Mouse (Mus musculus) embryonic facial prominence, embryonic 10.5 days (tissue): ENCODE measurements around the gene Dpp4. TPM values are rescaled to one million over a fixed set of nuclear protein-coding genes. Genes with fewer than 3 reads are reported as not detected.
A peak's percentile ranks its signal among the peaks of the same experiment; 100 is the strongest.

Source experiments
- DNase-seq: peaks from one replicate; pipeline ENCODE4 v3.0.0-alpha.2; 2017; ENCODE audit warnings: low spot score
- H3K27ac ChIP-seq: fragments of 300-500 bp; sonication (generic); replicated peaks from 2 replicates; pipeline ENCODE4 v1.5.1; 2016; ENCODE audit warnings: mild to moderate bottlenecking
- H3K27me3 ChIP-seq: fragments of 300-500 bp; sonication (generic); replicated peaks from 2 replicates; pipeline ENCODE4 v1.6.1; 2016; ENCODE audit warnings: low read depth, mild to moderate bottlenecking; ENCODE audit not compliant: poor library complexity, severe bottlenecking
- H3K36me3 ChIP-seq: fragments of 300-500 bp; sonication (generic); replicated peaks from 2 replicates; pipeline ENCODE4 v1.6.1; 2016; ENCODE audit warnings: mild to moderate bottlenecking, moderate library complexity
- H3K4me1 ChIP-seq: fragments of 300-500 bp; sonication (generic); 2 replicates; pipeline ENCODE4 v1.6.1; 2016
- H3K4me3 ChIP-seq: fragments of 300-500 bp; sonication (generic); 2 replicates; pipeline ENCODE4 v1.5.1; 2016; ENCODE audit warnings: mild to moderate bottlenecking, moderate library complexity
- H3K9me3 ChIP-seq: fragments of 300-500 bp; sonication (generic); 2 replicates; pipeline ENCODE4 v1.6.1; 2016; ENCODE audit warnings: mild to moderate bottlenecking
- WGBS: fragments of 180-500 bp; shearing (Covaris S2); methylation state at CpG from one replicate; pipeline ENCODE4 v1.1.7; 2016; 5-methylcytosine and 5-hydroxymethylcytosine counted together
- polyA plus RNA-seq: library from polyadenylated mRNA; unstranded; fragments of >200 nt; fragmentation: Nextera tagmentation; extraction: Ambion mirVana; gene quantifications from 2 replicates; pipeline ENCODE4 v1.2.1, GENCODE M21; 2016

Gene Dpp4
- 0.25 and 0.54 TPM in 2 replicates for polyA plus RNA-seq

- Histone ChIP-seq H3K27ac (peak within 1 kb of the TSS; percentile 48), H3K4me3 (peak within 1 kb of the TSS; percentile 60), H3K9me3 (no peaks in the 10 kb centered on the region), H3K27me3 (peaks cover 41% of the 10 kb centered on the region), H3K36me3 (no peaks in the 10 kb centered on the region), H3K4me1 (peaks cover 21% of the 10 kb centered on the region)
- DNase-seq = no peak
- WGBS = 52% methylated on average over 13 of the region's 13 CpGs
Observed at GRCm38 (mm10) chr2:62412081-62412821, at the start of gene Dpp4. Gene Dpp4 (minus strand): TSS chr2:62412231.

DNA sequence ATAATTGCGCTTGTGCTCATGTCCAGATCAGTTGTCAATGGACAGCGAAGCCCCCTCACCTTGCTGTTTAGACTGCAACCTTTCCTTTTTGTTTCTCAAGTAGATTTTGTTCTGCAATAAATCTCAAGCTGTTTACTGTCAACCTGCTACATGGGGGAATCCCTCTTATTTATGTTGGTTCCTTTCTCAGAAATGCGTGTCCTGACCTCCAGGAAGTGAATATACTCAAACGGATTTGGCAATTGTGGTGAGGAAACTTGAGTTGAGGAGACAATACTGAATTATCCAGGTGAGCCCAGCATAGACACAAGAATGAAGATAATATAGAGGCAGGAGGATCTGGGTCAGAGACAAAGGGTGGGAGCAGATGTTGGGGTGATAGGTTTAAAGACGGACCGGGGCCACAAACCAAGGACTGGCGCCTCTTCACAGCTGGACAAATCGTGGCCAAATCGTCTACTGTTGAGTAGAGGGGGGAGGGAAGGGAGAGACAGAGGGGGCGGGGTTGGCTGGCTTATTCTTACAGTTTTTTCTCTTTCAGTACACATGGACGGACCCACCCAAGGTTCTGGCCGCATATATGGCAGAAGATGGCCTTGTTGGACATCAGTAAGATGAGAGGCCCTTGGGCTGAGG lies 48.9 kb upstream of the Dpp4 start:
- H3K9me3 ChIP-seq = no peaks in the 10 kb centered on the region
- no peak overlapping the region for H3K27ac ChIP-seq
- H3K27me3 ChIP-seq = no peaks in the 10 kb centered on the region
- no peaks in the 10 kb centered on the region for H3K4me1 ChIP-seq
- no peaks in the 10 kb centered on the region for H3K36me3 ChIP-seq
- no peak overlapping the region for H3K4me3 ChIP-seq
- WGBS = 88% methylated on average over 12 of the region's 12 CpGs
- no peak for DNase-seq

DNA sequence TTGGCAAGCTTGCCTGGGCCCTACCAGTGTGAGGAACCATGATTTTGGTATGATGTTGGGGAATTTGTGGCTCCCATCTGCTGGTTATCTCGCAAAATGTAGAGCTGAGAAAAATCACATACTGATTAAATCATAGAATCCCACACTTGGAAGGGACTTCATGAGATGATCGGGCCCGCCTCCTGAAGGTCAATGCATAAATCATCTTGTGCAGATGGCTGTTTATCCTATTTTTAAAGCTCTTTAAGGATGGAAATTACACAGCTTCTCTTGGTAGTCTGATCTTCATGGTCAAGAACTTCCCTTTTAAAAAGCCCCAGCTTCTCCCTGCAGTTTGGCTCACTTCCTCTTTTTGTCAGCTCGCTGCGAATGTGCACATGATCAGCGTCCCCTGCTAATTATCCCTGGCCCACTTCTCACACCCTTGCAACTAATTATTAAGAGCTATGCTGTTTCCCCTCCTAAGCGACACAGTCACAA lies 48.2 kb upstream of the Dpp4 start:
- H3K4me3 ChIP-seq = no peak overlapping the region
- H3K36me3 ChIP-seq = no peaks in the 10 kb centered on the region
- no peak for DNase-seq
- no peak overlapping the region for H3K27ac ChIP-seq
- H3K27me3 ChIP-seq = no peaks in the 10 kb centered on the region
- no peaks in the 10 kb centered on the region for H3K9me3 ChIP-seq
- no peaks in the 10 kb centered on the region for H3K4me1 ChIP-seq
- WGBS = 85% methylated on average over 7 of the region's 7 CpGs

DNA sequence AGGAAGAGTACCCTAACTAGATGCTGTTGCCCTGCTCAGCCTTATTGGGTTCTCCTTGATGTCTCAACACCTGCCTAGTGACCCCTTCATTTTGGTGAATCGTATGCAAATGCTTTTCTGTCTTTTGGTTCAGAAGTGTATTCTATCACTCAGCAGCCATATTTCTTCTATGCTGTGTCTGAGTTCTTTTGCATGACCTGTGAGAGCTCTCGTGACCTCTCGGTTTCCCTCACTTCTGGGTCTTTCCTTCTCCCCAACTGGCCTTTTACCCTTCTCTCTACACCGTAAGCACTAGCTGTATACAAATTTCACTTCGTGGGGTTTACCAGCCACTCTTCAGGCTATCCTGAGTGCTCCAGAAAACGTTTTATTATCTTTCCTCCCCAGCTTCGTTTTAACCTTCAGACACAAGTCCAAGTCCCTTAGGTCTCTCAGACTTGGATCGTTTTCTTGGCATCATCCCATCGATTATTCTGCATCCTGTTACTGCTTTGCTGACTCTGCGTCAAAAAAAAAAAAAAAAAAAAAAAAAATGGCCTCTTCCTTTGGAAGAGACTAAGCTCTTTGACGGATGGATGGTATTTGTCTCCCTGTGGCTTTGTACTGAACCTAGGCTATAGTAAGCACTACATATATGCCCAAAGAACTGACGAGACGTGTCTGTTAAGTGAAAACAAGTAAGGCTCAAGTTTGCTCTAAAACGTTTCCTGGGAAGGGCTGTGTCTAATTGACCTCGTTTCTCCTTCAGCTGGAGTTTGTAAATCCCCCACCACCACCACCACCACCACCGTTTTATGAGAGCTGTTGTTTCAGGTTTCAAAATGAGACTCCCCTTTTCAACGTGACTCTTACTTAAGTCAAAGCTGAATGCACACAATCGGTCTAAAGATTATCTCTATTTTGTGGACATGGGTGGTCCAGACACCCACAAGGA lies 47.5 kb upstream of the Dpp4 start:
- Histone ChIP-seq H3K4me3 (no peak overlapping the region), H3K36me3 (no peaks in the 10 kb centered on the region), H3K27me3 (no peaks in the 10 kb centered on the region), H3K27ac (no peak overlapping the region), H3K9me3 (no peaks in the 10 kb centered on the region), H3K4me1 (no peaks in the 10 kb centered on the region)
- WGBS = 74% methylated on average over 18 of the region's 18 CpGs
- DNase-seq = no peak

GRCm38 (mm10) chr2:62458070-62458469 lies 46.0 kb upstream of the Dpp4 start:
- Histone ChIP-seq H3K36me3 (no peaks in the 10 kb centered on the region), H3K9me3 (no peaks in the 10 kb centered on the region), H3K27me3 (no peaks in the 10 kb centered on the region), H3K4me3 (no peak overlapping the region), H3K27ac (no peak overlapping the region), H3K4me1 (no peaks in the 10 kb centered on the region)
- no peak for DNase-seq
- 51% methylated on average over 9 of the region's 9 CpGs for WGBS

DNA sequence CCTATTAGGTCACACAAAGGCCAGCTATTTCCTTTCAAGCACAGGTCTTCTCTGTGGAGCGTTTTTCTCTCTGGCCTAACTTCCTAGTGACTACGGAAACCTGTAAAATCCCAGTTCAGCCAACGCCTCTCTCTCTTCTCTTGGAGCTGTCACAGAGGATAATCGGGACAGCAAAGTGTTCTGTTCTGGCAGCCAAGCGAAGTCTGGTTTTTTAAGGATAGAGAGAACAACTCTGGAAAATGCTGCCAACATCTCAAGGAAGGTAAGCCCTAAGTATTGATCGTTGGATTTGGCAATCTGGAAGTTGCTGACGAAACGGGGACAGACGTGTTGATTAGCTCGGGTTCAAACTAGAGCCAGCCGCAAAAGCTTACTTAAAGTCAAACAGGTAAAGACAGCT lies 43.0 kb upstream of the Dpp4 start:
- H3K36me3 ChIP-seq = no peaks in the 10 kb centered on the region
- H3K9me3 ChIP-seq = no peaks in the 10 kb centered on the region
- no peaks in the 10 kb centered on the region for H3K4me1 ChIP-seq
- H3K27ac ChIP-seq = no peak overlapping the region
- no peak for DNase-seq
- 89% methylated on average over 11 of the region's 11 CpGs for WGBS
- H3K27me3 ChIP-seq = no peaks in the 10 kb centered on the region
- H3K4me3 ChIP-seq = no peak overlapping the region

DNA sequence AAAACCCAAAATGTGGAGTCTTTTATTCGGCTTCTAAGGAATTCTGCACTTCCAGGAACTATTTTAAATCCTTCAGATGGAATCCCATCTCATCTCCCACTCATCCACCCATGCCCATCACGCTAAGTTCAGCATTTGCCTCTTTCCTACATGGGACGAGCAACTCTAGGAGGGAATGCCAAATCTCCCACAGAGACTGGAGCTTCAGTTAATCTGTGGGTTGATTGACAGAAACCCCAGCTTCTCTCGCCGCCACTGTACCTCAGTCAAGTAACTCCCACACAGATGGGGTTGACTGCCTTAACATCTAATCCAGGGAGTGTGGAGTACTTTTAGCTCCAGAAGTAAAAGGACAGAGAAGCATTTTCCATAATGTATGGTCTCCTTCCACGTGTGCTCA lies 42.0 kb upstream of the Dpp4 start:
- no peak for DNase-seq
- H3K4me3 ChIP-seq = no peak overlapping the region
- H3K36me3 ChIP-seq = no peaks in the 10 kb centered on the region
- H3K27me3 ChIP-seq = no peaks in the 10 kb centered on the region
- no peaks in the 10 kb centered on the region for H3K9me3 ChIP-seq
- H3K4me1 ChIP-seq = no peaks in the 10 kb centered on the region
- no peak overlapping the region for H3K27ac ChIP-seq
- 80% methylated on average over 6 of the region's 6 CpGs for WGBS

GRCm38 (mm10) chr2:62450364-62450763 lies 38.3 kb upstream of the Dpp4 start:
- Histone ChIP-seq H3K4me3 (no peak overlapping the region), H3K36me3 (no peaks in the 10 kb centered on the region), H3K4me1 (no peaks in the 10 kb centered on the region), H3K27ac (no peak overlapping the region), H3K27me3 (no peaks in the 10 kb centered on the region), H3K9me3 (no peaks in the 10 kb centered on the region)
- DNase-seq = no peak
- WGBS = 89% methylated on average over 6 of the region's 6 CpGs

DNA sequence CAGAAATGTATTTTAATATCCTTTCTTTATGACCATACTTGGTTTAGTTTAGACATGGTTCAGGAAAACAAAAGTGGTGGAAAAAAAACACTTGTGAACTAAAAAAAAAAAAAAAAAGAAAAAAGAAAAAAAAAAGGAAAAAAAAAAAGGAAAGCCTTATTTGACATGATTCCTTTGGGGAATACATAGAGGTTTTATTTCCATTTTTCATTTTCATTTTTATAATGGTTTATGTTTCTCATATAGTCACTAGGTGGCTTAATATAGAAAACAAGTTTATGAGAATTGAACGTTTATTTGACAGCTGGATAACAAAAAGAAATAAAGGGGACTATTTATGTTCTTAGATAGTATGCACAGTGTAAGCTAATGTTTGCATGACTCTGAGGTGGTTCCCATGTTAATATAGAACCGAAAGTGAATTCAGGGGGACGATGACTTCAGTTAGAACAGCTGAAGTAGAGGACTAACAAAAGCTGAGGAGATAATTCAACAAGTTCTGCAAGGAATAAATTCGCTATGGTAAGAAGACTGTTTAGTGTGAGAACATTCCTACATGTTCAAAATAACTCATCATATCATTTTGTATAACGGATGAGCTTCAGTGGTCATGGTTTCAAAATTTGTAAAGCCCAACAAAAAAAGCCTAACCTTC lies 37.8 kb upstream of the Dpp4 start:
- no peak overlapping the region for H3K4me3 ChIP-seq
- H3K9me3 ChIP-seq = no peaks in the 10 kb centered on the region
- H3K27ac ChIP-seq = no peak overlapping the region
- DNase-seq = no peak
- H3K4me1 ChIP-seq = no peaks in the 10 kb centered on the region
- no peaks in the 10 kb centered on the region for H3K27me3 ChIP-seq
- no peaks in the 10 kb centered on the region for H3K36me3 ChIP-seq
- WGBS = 88% methylated on average over 5 of the region's 5 CpGs

DNA sequence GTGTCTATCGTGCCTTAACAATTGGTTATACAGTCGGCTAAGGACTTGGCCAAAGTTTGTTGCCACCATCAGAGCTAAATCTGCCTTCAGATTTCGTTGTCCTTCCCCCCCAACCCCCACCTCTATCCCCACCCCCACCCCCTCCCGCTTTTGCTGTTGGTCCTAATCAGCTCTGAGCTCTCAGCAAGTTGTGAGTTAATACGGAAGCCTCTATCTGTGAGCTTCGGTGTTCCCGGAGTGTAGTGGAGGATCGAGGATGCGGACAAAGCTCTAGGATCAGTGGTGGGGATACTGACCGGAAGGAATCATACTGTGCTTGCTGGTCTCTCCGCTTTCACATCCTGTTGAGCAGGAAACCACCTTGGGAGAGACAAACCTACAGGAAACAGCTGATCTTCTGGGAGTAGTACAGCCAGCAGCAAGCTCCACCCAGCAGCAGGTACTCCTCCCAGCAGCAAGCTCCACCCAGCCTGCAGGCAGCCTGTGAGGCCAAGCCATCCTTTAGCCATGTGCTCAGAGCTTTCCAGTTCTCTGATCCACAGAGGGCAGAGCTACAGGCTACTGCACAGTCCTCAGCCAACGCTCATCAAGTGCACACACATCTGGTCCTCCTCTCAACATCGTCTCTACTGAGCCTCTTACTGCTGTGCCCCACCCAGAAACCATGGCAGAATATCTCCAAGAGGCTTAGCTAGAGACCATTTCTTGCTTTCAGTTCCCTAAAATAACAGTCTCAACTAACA lies 28.9 kb upstream of the Dpp4 start:
- Histone ChIP-seq H3K9me3 (no peaks in the 10 kb centered on the region), H3K4me1 (peaks cover 3% of the 10 kb centered on the region; the same call in 1 of the 2 replicates), H3K27ac (no peak overlapping the region), H3K36me3 (no peaks in the 10 kb centered on the region), H3K27me3 (no peaks in the 10 kb centered on the region), H3K4me3 (no peak overlapping the region)
- DNase-seq = peak; percentile 10
- 69% methylated on average over 13 of the region's 13 CpGs for WGBS

DNA sequence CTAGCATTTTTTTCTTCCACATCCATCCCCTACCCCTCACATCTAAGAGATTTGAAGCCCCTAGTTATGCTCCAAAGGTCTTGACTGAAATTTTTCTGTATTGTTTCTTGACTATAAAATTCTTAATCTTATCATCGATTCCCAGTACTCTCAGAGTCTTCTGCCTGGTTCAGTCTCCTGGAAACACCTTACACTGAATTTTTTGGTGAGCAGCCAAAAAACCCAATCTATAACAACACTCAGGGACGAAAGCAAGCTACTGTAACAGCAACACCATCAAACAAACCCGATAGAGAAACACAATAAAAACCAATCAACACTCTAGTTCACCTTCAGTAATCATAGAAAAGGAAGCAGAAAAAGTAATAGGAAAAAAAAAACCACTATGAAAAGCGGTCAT lies 28.1 kb upstream of the Dpp4 start:
- Histone ChIP-seq H3K27ac (no peak overlapping the region), H3K27me3 (no peaks in the 10 kb centered on the region), H3K36me3 (no peaks in the 10 kb centered on the region), H3K4me3 (no peak overlapping the region), H3K4me1 (peaks cover 3% of the 10 kb centered on the region; the same call in 1 of the 2 replicates), H3K9me3 (no peaks in the 10 kb centered on the region)
- DNase-seq = no peak
- WGBS = 89% methylated on average over 4 of the region's 4 CpGs
